Mouse (Mus musculus): ENCODE measurements around the gene Zfp341. TPM values are rescaled to one million over a fixed set of nuclear protein-coding genes. Genes with fewer than 3 reads are reported as not detected.

Zfp341 gene
- polyA plus RNA-seq, 1 experiment = 3.8 TPM

DNA sequence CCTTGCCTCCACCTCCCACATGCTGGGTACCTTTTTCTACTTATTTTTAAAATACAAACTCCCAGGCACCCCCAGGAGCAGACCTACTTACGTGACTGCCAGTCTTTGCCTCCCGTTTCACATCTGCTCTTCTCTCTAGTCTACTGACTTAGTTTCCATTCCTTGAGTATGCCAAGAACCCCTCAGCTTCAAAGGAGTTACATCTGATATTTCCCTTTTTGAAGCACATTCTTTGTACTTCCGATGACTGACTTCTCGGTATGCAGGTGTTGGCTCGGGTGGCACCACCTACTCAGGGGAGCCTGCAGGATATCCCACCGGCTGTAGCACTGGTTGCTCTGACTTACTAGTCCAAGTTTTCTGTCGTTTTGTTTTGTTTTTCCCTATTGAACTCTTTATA lies 8.9 kb upstream of the Zfp341 start:
- no peak for TF ChIP-seq EP300 (IDR thresholded peaks at IDR 0.05; ENCODE audit: insufficient read depth, low read depth, low read length)
- no peak for TF ChIP-seq CTCF (IDR thresholded peaks at IDR 0.05; ENCODE audit: low read depth, low read length)
- no peak for TF ChIP-seq POLR2A (IDR thresholded peaks at IDR 0.05; ENCODE audit: insufficient read depth, low read length)
- Histone ChIP-seq H3K27me3 (ENCODE audit: control insufficient read depth, insufficient read depth, low read length, poor library complexity, severe bottlenecking) (no peaks in the 10 kb centered on the region), H3K4me1 (ENCODE audit: control insufficient read depth, insufficient read depth, low read length) (no peaks in the 10 kb centered on the region), H3K9ac (ENCODE audit: low read depth, poor library complexity, severe bottlenecking) (0 out of 2 replicates have a peak overlapping the region, but pooled peaks have one; percentile 25), H3K36me3 (ENCODE audit: control insufficient read depth, insufficient read depth, low read length, poor library complexity, severe bottlenecking) (no peaks in the 10 kb centered on the region), H3K4me3 (ENCODE audit: low read depth, low read length) (peak overlapping the region; percentile 22; the same call in 1 of the 2 replicates), H3K27ac (ENCODE audit: insufficient read depth, low read length) (no peak overlapping the region), H3K9me3 (replicated peaks; ENCODE audit: control insufficient read depth, insufficient read depth, low read length, poor library complexity, severe bottlenecking) (no peaks in the 10 kb centered on the region)

GRCm38 (mm10) chr2:154606965-154607364 lies 6.1 kb upstream of the Zfp341 start:
- no peak overlapping the region for H3K4me3 ChIP-seq (ENCODE audit: low read depth, low read length)
- H3K9me3 ChIP-seq (replicated peaks; ENCODE audit: control insufficient read depth, insufficient read depth, low read length, poor library complexity, severe bottlenecking) = no peaks in the 10 kb centered on the region
- H3K9ac ChIP-seq (ENCODE audit: low read depth, poor library complexity, severe bottlenecking) = no peak overlapping the region
- H3K27me3 ChIP-seq (ENCODE audit: control insufficient read depth, insufficient read depth, low read length, poor library complexity, severe bottlenecking) = no peaks in the 10 kb centered on the region
- H3K36me3 ChIP-seq (ENCODE audit: control insufficient read depth, insufficient read depth, low read length, poor library complexity, severe bottlenecking) = no peaks in the 10 kb centered on the region
- TF ChIP-seq CTCF (IDR thresholded peaks at IDR 0.05; ENCODE audit: low read depth, low read length) (no peak), POLR2A (IDR thresholded peaks at IDR 0.05; ENCODE audit: insufficient read depth, low read length) (no peak), EP300 (IDR thresholded peaks at IDR 0.05; ENCODE audit: insufficient read depth, low read depth, low read length) (no peak)
- H3K27ac ChIP-seq (ENCODE audit: insufficient read depth, low read length) = no peak overlapping the region
- H3K4me1 ChIP-seq (ENCODE audit: control insufficient read depth, insufficient read depth, low read length) = no peaks in the 10 kb centered on the region

GRCm38 (mm10) chr2:154609050-154609767 lies 3.9 kb upstream of the Zfp341 start:
- Histone ChIP-seq H3K27me3 (ENCODE audit: control insufficient read depth, insufficient read depth, low read length, poor library complexity, severe bottlenecking) (no peaks in the 10 kb centered on the region), H3K4me3 (ENCODE audit: low read depth, low read length) (no peak overlapping the region), H3K27ac (ENCODE audit: insufficient read depth, low read length) (no peak overlapping the region), H3K9ac (ENCODE audit: low read depth, poor library complexity, severe bottlenecking) (no peak overlapping the region), H3K4me1 (ENCODE audit: control insufficient read depth, insufficient read depth, low read length) (no peaks in the 10 kb centered on the region), H3K36me3 (ENCODE audit: control insufficient read depth, insufficient read depth, low read length, poor library complexity, severe bottlenecking) (no peaks in the 10 kb centered on the region), H3K9me3 (replicated peaks; ENCODE audit: control insufficient read depth, insufficient read depth, low read length, poor library complexity, severe bottlenecking) (no peaks in the 10 kb centered on the region)
- TF ChIP-seq EP300 (IDR thresholded peaks at IDR 0.05; ENCODE audit: insufficient read depth, low read depth, low read length) = no peak
- no peak for TF ChIP-seq CTCF (IDR thresholded peaks at IDR 0.05; ENCODE audit: low read depth, low read length)
- TF ChIP-seq POLR2A (IDR thresholded peaks at IDR 0.05; ENCODE audit: insufficient read depth, low read length) = no peak

DNA sequence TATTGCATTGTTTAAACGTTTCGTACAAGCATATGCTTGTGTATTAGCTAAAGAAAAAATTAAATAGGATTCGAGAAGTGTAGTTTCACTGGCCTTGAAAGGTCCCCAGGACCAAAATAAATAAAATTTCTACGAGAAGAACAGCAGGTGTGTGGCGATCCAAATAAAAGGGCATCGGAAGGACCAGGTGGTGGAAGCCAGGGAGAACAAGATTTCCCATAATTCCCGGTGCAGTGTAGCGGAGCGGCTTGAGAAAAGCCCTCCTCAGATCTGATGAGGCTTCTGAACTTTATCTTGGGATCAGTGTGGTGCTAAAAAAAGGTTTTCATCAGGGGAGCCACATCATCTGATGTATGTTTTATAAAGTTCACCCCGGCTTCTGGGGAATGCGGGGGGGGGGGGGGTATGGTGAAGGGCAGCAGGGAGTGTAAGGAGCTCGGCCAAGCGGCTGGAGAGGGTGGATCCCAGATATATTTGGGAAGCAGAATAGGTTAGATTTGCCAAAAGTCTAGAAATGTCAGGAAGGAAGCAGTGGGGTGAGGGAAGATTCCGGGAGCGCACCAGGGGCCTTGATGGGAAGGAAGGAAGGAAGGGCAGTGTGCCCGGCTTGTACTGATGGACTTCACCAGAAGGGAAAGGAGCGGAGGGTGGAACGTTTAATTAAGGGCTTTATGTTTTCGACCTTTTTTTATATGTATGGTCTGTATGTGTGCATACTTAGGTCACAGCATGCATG lies 1.9 kb downstream of the Zfp341 start:
- no peak overlapping the region for H3K27ac ChIP-seq (ENCODE audit: insufficient read depth, low read length)
- no peaks in the 10 kb centered on the region for H3K36me3 ChIP-seq (ENCODE audit: control insufficient read depth, insufficient read depth, low read length, poor library complexity, severe bottlenecking)
- H3K4me3 ChIP-seq (ENCODE audit: low read depth, low read length) = peak overlapping the region; percentile 18; the same call in 1 of the 2 replicates
- TF ChIP-seq POLR2A (IDR thresholded peaks at IDR 0.05; ENCODE audit: insufficient read depth, low read length) (no peak), EP300 (IDR thresholded peaks at IDR 0.05; ENCODE audit: insufficient read depth, low read depth, low read length) (no peak), CTCF (IDR thresholded peaks at IDR 0.05; ENCODE audit: low read depth, low read length) (no peak)
- H3K9ac ChIP-seq (ENCODE audit: low read depth, poor library complexity, severe bottlenecking) = peak overlapping the region; percentile 90
- H3K27me3 ChIP-seq (ENCODE audit: control insufficient read depth, insufficient read depth, low read length, poor library complexity, severe bottlenecking) = no peaks in the 10 kb centered on the region
- no peaks in the 10 kb centered on the region for H3K4me1 ChIP-seq (ENCODE audit: control insufficient read depth, insufficient read depth, low read length)
- H3K9me3 ChIP-seq (replicated peaks; ENCODE audit: control insufficient read depth, insufficient read depth, low read length, poor library complexity, severe bottlenecking) = no peaks in the 10 kb centered on the region

- Histone ChIP-seq H3K27me3 (ENCODE audit: control insufficient read depth, insufficient read depth, low read length, poor library complexity, severe bottlenecking) (no peaks in the 10 kb centered on the region), H3K4me3 (ENCODE audit: low read depth, low read length) (no peak overlapping the region), H3K36me3 (ENCODE audit: control insufficient read depth, insufficient read depth, low read length, poor library complexity, severe bottlenecking) (no peaks in the 10 kb centered on the region), H3K9me3 (replicated peaks; ENCODE audit: control insufficient read depth, insufficient read depth, low read length, poor library complexity, severe bottlenecking) (no peaks in the 10 kb centered on the region), H3K9ac (ENCODE audit: low read depth, poor library complexity, severe bottlenecking) (no peak overlapping the region), H3K4me1 (ENCODE audit: control insufficient read depth, insufficient read depth, low read length) (no peaks in the 10 kb centered on the region), H3K27ac (ENCODE audit: insufficient read depth, low read length) (no peak overlapping the region)
- TF ChIP-seq CTCF (IDR thresholded peaks at IDR 0.05; ENCODE audit: low read depth, low read length) (no peak), POLR2A (IDR thresholded peaks at IDR 0.05; ENCODE audit: insufficient read depth, low read length) (no peak), EP300 (IDR thresholded peaks at IDR 0.05; ENCODE audit: insufficient read depth, low read depth, low read length) (no peak)
Measured at GRCm38 (mm10) chr2:154615674-154616073, 2.6 kb downstream of the Zfp341 start.

- no peak overlapping the region for H3K27ac ChIP-seq (ENCODE audit: insufficient read depth, low read length)
- no peaks in the 10 kb centered on the region for H3K9me3 ChIP-seq (replicated peaks; ENCODE audit: control insufficient read depth, insufficient read depth, low read length, poor library complexity, severe bottlenecking)
- H3K36me3 ChIP-seq (ENCODE audit: control insufficient read depth, insufficient read depth, low read length, poor library complexity, severe bottlenecking) = no peaks in the 10 kb centered on the region
- H3K9ac ChIP-seq (ENCODE audit: low read depth, poor library complexity, severe bottlenecking) = no peak overlapping the region
- H3K4me3 ChIP-seq (ENCODE audit: low read depth, low read length) = no peak overlapping the region
- H3K27me3 ChIP-seq (ENCODE audit: control insufficient read depth, insufficient read depth, low read length, poor library complexity, severe bottlenecking) = no peaks in the 10 kb centered on the region
- no peaks in the 10 kb centered on the region for H3K4me1 ChIP-seq (ENCODE audit: control insufficient read depth, insufficient read depth, low read length)
- TF ChIP-seq POLR2A (IDR thresholded peaks at IDR 0.05; ENCODE audit: insufficient read depth, low read length) = no peak
- TF ChIP-seq EP300 (IDR thresholded peaks at IDR 0.05; ENCODE audit: insufficient read depth, low read depth, low read length) = no peak
- TF ChIP-seq CTCF (IDR thresholded peaks at IDR 0.05; ENCODE audit: low read depth, low read length) = no peak
Measured at GRCm38 (mm10) chr2:154617061-154617460, 4.0 kb downstream of the Zfp341 start.

Data from ES-Bruce4 (cell line).